Mouse (Mus musculus) cortical plate, adult 2 months (tissue): Measurements from ENCODE around the gene Arg2. TPM values are rescaled to one million over a fixed set of nuclear protein-coding genes. Genes with fewer than 3 reads are reported as not detected.

Source experiments
- H3K27ac ChIP-seq: fragments of 200-500 bp; 2 replicates; pipeline ENCODE4 v1.5.1; 2012; ENCODE audit warnings: low read length, control low read depth, inconsistent platforms; ENCODE audit not compliant: insufficient read depth
- H3K4me1 ChIP-seq: fragments of 200-500 bp; 2 replicates; pipeline ENCODE4 v1.6.1; 2011; ENCODE audit warnings: low read length; ENCODE audit not compliant: control insufficient read depth, insufficient read depth
- H3K4me3 ChIP-seq: fragments of 200-500 bp; 2 replicates; pipeline ENCODE4 v1.5.1; 2011; ENCODE audit warnings: mild to moderate bottlenecking, low read length, control low read depth; ENCODE audit not compliant: insufficient read depth
- CTCF ChIP-seq: fragments of 200-500 bp; IDR thresholded peaks from 2 replicates; pipeline ENCODE4 v1.5.1; 2011; ENCODE audit warnings: mild to moderate bottlenecking, control low read depth, low read length; ENCODE audit not compliant: insufficient read depth; ENCODE audit errors: extremely low read depth
- POLR2A ChIP-seq: fragments of 200-500 bp; IDR thresholded peaks from 2 replicates; pipeline ENCODE4 v1.6.1; 2011; ENCODE audit warnings: mild to moderate bottlenecking, low read length, control low read depth; ENCODE audit not compliant: insufficient read depth; ENCODE audit errors: extremely low read depth
- polyA plus RNA-seq: library from polyadenylated mRNA; depleted of rRNA; stranded (reverse); fragments of >200 nt; gene quantifications from 2 replicates; pipeline ENCODE4 v1.2.3, GENCODE M21; 2012; rRNA removed

The Arg2 gene
- polyA plus RNA-seq, result 2.0 and 2.9 TPM in 2 replicates

- Histone ChIP-seq H3K27ac (no peak within 1 kb of the TSS), H3K4me1 (no peaks in the 10 kb centered on the region; the same call in none of the 2 replicates), H3K4me3 (peak within 1 kb of the TSS; percentile 44)
- TF ChIP-seq CTCF (no peak), POLR2A (peak; percentile 75; the same call in 1 of the 2 replicates)
These were observed at the start of gene Arg2 for GRCm38 (mm10) chr12:79130299-79131177. Gene Arg2 (plus strand): TSS chr12:79130777.

- Histone ChIP-seq H3K27ac (no peak within 1 kb of the TSS), H3K4me1 (no peaks in the 10 kb centered on the region), H3K4me3 (peak within 1 kb of the TSS; percentile 51)
- TF ChIP-seq CTCF (no peak), POLR2A (peak; percentile 73; the same call in 1 of the 2 replicates)
These were observed 41.3 kb upstream of the Arg2 start, which contains the start of gene Pigh for GRCm38 (mm10) chr12:79089182-79089812. Gene Pigh (minus strand): TSS chr12:79089651.

- TF ChIP-seq CTCF (peak; percentile 62), POLR2A (no peak)
- Histone ChIP-seq H3K4me1 (no peaks in the 10 kb centered on the region), H3K4me3 (no peak overlapping the region), H3K27ac (no peak overlapping the region)
These were observed 38.0 kb upstream of the Arg2 start for GRCm38 (mm10) chr12:79092569-79092968.

GRCm38 (mm10) chr12:79097106-79097752 lies 33.3 kb upstream of the Arg2 start:
- no peak for TF ChIP-seq POLR2A
- TF ChIP-seq CTCF, result peak; percentile 54
- Histone ChIP-seq H3K4me1 (no peaks in the 10 kb centered on the region), H3K4me3 (no peak overlapping the region), H3K27ac (no peak overlapping the region)

GRCm38 (mm10) chr12:79103773-79104172 lies 26.8 kb upstream of the Arg2 start:
- Histone ChIP-seq H3K4me3 (no peak overlapping the region), H3K4me1 (no peaks in the 10 kb centered on the region), H3K27ac (no peak overlapping the region)
- TF ChIP-seq POLR2A (no peak), CTCF (no peak)

- no peaks in the 10 kb centered on the region for H3K4me1 ChIP-seq
- no peak overlapping the region for H3K27ac ChIP-seq
- no peak overlapping the region for H3K4me3 ChIP-seq
- TF ChIP-seq CTCF (no peak), POLR2A (no peak)
These were observed 26.0 kb upstream of the Arg2 start for GRCm38 (mm10) chr12:79104544-79104943.

- TF ChIP-seq POLR2A, result no peak
- no peak for TF ChIP-seq CTCF
- no peak overlapping the region for H3K27ac ChIP-seq
- H3K4me1 ChIP-seq, result no peaks in the 10 kb centered on the region
- no peak overlapping the region for H3K4me3 ChIP-seq
These were observed 25.3 kb upstream of the Arg2 start for GRCm38 (mm10) chr12:79105312-79105711.

GRCm38 (mm10) chr12:79118991-79119390 lies 11.6 kb upstream of the Arg2 start:
- Histone ChIP-seq H3K27ac (no peak overlapping the region), H3K4me3 (no peak overlapping the region), H3K4me1 (no peaks in the 10 kb centered on the region)
- TF ChIP-seq POLR2A (no peak), CTCF (no peak)

GRCm38 (mm10) chr12:79122820-79123219 lies 7.8 kb upstream of the Arg2 start:
- Histone ChIP-seq H3K4me1 (no peaks in the 10 kb centered on the region), H3K27ac (no peak overlapping the region), H3K4me3 (no peak overlapping the region)
- TF ChIP-seq POLR2A (no peak), CTCF (peak; percentile 14; the same call in 1 of the 2 replicates)

GRCm38 (mm10) chr12:79131178-79131675 lies 650 bp downstream of the Arg2 start:
- Histone ChIP-seq H3K4me1 (no peaks in the 10 kb centered on the region; the same call in none of the 2 replicates), H3K4me3 (peak overlapping the region; percentile 44), H3K27ac (no peak overlapping the region)
- TF ChIP-seq CTCF (no peak), POLR2A (no peak)
